Mouse (Mus musculus) R1 (cell line): ENCODE measurements around the gene Higd2a.

Experiments
- DNase-seq: peaks from one replicate; pipeline ENCODE4 v3.0.0-alpha.2; 2018; ENCODE audit warnings: low read depth, low spot score

The Higd2a gene

GRCm38 (mm10) chr13:54621155-54621932, 31.3 kb downstream of the Higd2a start, which contains the start of gene Faf2:
Gene Faf2, plus strand, starts transcription at chr13:54621784.
- peak; percentile 96 for DNase-seq

GRCm38 (mm10) chr13:54621960-54622521, 32.0 kb downstream of the Higd2a start:
- peak; percentile 67 for DNase-seq

DNA sequence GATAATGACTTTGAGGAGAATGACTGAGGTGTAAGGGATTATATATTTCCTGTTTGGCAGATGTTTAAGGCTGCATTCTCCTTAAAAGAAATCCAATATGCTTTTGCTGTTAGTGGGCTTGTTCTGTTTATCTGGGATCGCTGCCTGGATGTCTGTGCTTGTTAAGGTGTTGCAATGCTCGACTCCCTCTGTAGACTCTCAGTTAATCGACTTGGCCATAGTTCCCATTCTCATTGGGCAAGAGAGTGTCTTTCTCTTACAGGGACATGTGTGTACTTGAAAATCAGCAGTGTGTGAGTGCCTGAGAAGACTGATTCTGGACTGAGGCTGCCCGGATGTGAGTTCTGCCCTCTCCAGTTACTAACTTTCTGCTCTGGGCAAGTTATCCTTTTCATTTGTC, 39.1 kb downstream of the Higd2a start:
- no peak for DNase-seq

- DNase-seq, result no peak
Observed at GRCm38 (mm10) chr13:54632731-54633277, 42.8 kb downstream of the Higd2a start.

DNA sequence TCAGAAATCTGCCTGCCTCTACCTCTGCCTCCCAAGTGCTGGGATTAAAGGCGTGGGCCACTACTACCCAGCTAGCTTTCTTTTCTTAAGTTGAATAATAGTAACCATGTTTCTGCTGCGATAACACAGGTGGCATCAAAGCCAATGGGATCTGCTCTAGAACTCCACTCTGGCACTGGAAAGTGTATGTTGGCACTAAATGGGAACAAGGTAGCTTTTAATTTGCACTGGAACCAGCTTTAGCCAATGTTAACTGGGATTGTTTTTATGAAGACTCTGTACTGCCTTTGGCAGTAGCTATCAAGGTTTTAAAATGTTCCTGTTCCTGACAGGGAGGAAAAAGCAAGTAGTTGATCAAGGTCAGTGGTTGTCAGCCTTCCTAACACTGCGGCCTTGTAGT, 45.0 kb downstream of the Higd2a start:
- no peak for DNase-seq
